Mouse (Mus musculus): Measurements from ENCODE around the gene Cbx4. TPM values are rescaled to one million over a fixed set of nuclear protein-coding genes. Genes with fewer than 3 reads are reported as not detected.

Cbx4 gene
- polyA plus RNA-seq, 1 experiment from 2014 or later = 6.5 TPM

GRCm38 (mm10) chr11:119112721-119113120 is 26.7 kb upstream of the Cbx4 start:
- Histone ChIP-seq H3K4me2 (replicated peaks; ENCODE audit: low read depth) (no peak overlapping the region), H3K36me3 (ENCODE audit: control insufficient read depth, insufficient read depth) (no peaks in the 10 kb centered on the region), H3K9ac (ENCODE audit: low read depth, low read length) (no peak overlapping the region), H3K4me1 (replicated peaks; ENCODE audit: control insufficient read depth, insufficient read depth, low read length) (no peaks in the 10 kb centered on the region), H3K27ac (ENCODE audit: low read depth, low read length) (no peak overlapping the region), H3K27me3 (replicated peaks; ENCODE audit: control insufficient read depth, insufficient read depth, low read length) (no peaks in the 10 kb centered on the region), H3K9me3 (ENCODE audit: control insufficient read depth) (no peaks in the 10 kb centered on the region), H3K4me3 (ENCODE audit: low read depth, low read length) (no peak overlapping the region)
- peak; percentile 77 for ATAC-seq
- no peak for TF ChIP-seq CTCF (IDR thresholded peaks at IDR 0.05; ENCODE audit: low read depth)

GRCm38 (mm10) chr11:119111345-119111744 is 25.3 kb upstream of the Cbx4 start:
- no peak for TF ChIP-seq CTCF (IDR thresholded peaks at IDR 0.05; ENCODE audit: low read depth)
- H3K27ac ChIP-seq (ENCODE audit: low read depth, low read length) = no peak overlapping the region
- H3K9me3 ChIP-seq (ENCODE audit: control insufficient read depth) = no peaks in the 10 kb centered on the region
- no peak overlapping the region for H3K4me2 ChIP-seq (replicated peaks; ENCODE audit: low read depth)
- H3K27me3 ChIP-seq (replicated peaks; ENCODE audit: control insufficient read depth, insufficient read depth, low read length) = no peaks in the 10 kb centered on the region
- H3K4me1 ChIP-seq (replicated peaks; ENCODE audit: control insufficient read depth, insufficient read depth, low read length) = no peaks in the 10 kb centered on the region
- 0 out of 2 replicates have a peak, but pooled peaks have one; percentile 17 for ATAC-seq
- no peak overlapping the region for H3K4me3 ChIP-seq (ENCODE audit: low read depth, low read length)
- H3K9ac ChIP-seq (ENCODE audit: low read depth, low read length) = no peak overlapping the region
- WGBS = 17% methylated on average over 7 of the region's 7 CpGs
- no peaks in the 10 kb centered on the region for H3K36me3 ChIP-seq (ENCODE audit: control insufficient read depth, insufficient read depth)

GRCm38 (mm10) chr11:119109415-119110071 is 23.5 kb upstream of the Cbx4 start:
- ATAC-seq = no peak
- H3K4me3 ChIP-seq (ENCODE audit: low read depth, low read length) = no peak overlapping the region
- no peak overlapping the region for H3K9ac ChIP-seq (ENCODE audit: low read depth, low read length)
- H3K27ac ChIP-seq (ENCODE audit: low read depth, low read length) = no peak overlapping the region
- peaks cover 9% of the 10 kb centered on the region; the same call in 1 of the 2 replicates for H3K4me1 ChIP-seq (replicated peaks; ENCODE audit: control insufficient read depth, insufficient read depth, low read length)
- WGBS = 65% methylated on average over 9 of the region's 9 CpGs
- H3K36me3 ChIP-seq (ENCODE audit: control insufficient read depth, insufficient read depth) = no peaks in the 10 kb centered on the region
- no peak for TF ChIP-seq CTCF (IDR thresholded peaks at IDR 0.05; ENCODE audit: low read depth)
- H3K9me3 ChIP-seq (ENCODE audit: control insufficient read depth) = no peaks in the 10 kb centered on the region
- H3K27me3 ChIP-seq (replicated peaks; ENCODE audit: control insufficient read depth, insufficient read depth, low read length) = no peaks in the 10 kb centered on the region
- no peak overlapping the region for H3K4me2 ChIP-seq (replicated peaks; ENCODE audit: low read depth)

GRCm38 (mm10) chr11:119108573-119109263 is 22.7 kb upstream of the Cbx4 start:
- Histone ChIP-seq H3K9me3 (ENCODE audit: control insufficient read depth) (no peaks in the 10 kb centered on the region), H3K36me3 (ENCODE audit: control insufficient read depth, insufficient read depth) (no peaks in the 10 kb centered on the region), H3K27me3 (replicated peaks; ENCODE audit: control insufficient read depth, insufficient read depth, low read length) (no peaks in the 10 kb centered on the region), H3K9ac (ENCODE audit: low read depth, low read length) (no peak overlapping the region), H3K4me1 (replicated peaks; ENCODE audit: control insufficient read depth, insufficient read depth, low read length) (peaks cover 9% of the 10 kb centered on the region; the same call in 1 of the 2 replicates), H3K4me2 (replicated peaks; ENCODE audit: low read depth) (no peak overlapping the region), H3K27ac (ENCODE audit: low read depth, low read length) (no peak overlapping the region), H3K4me3 (ENCODE audit: low read depth, low read length) (no peak overlapping the region)
- no peak for ATAC-seq
- 79% methylated on average over 10 of the region's 10 CpGs for WGBS
- no peak for TF ChIP-seq CTCF (IDR thresholded peaks at IDR 0.05; ENCODE audit: low read depth)

- H3K9me3 ChIP-seq (ENCODE audit: control insufficient read depth) = no peaks in the 10 kb centered on the region
- H3K4me3 ChIP-seq (ENCODE audit: low read depth, low read length) = no peak overlapping the region
- H3K4me2 ChIP-seq (replicated peaks; ENCODE audit: low read depth) = peak overlapping the region; percentile 32; the same call in 1 of the 2 replicates
- peak overlapping the region; percentile 54; the same call in 1 of the 2 replicates for H3K27ac ChIP-seq (ENCODE audit: low read depth, low read length)
- no peaks in the 10 kb centered on the region for H3K36me3 ChIP-seq (ENCODE audit: control insufficient read depth, insufficient read depth)
- TF ChIP-seq CTCF (IDR thresholded peaks at IDR 0.05; ENCODE audit: low read depth) = no peak
- 18% methylated on average over 6 of the region's 6 CpGs for WGBS
- H3K27me3 ChIP-seq (replicated peaks; ENCODE audit: control insufficient read depth, insufficient read depth, low read length) = no peaks in the 10 kb centered on the region
- ATAC-seq = peak; percentile 82
- H3K9ac ChIP-seq (ENCODE audit: low read depth, low read length) = no peak overlapping the region
- peaks cover 9% of the 10 kb centered on the region; the same call in 1 of the 2 replicates for H3K4me1 ChIP-seq (replicated peaks; ENCODE audit: control insufficient read depth, insufficient read depth, low read length)
Observed at GRCm38 (mm10) chr11:119106289-119106688, 20.3 kb upstream of the Cbx4 start.

GRCm38 (mm10) chr11:119105748-119106147 is 19.7 kb upstream of the Cbx4 start:
- Histone ChIP-seq H3K9ac (ENCODE audit: low read depth, low read length) (no peak overlapping the region), H3K27me3 (replicated peaks; ENCODE audit: control insufficient read depth, insufficient read depth, low read length) (no peaks in the 10 kb centered on the region), H3K4me2 (replicated peaks; ENCODE audit: low read depth) (peak overlapping the region; percentile 32; the same call in 1 of the 2 replicates), H3K36me3 (ENCODE audit: control insufficient read depth, insufficient read depth) (no peaks in the 10 kb centered on the region), H3K9me3 (ENCODE audit: control insufficient read depth) (no peaks in the 10 kb centered on the region), H3K4me3 (ENCODE audit: low read depth, low read length) (no peak overlapping the region), H3K27ac (ENCODE audit: low read depth, low read length) (peak overlapping the region; percentile 54; the same call in 1 of the 2 replicates), H3K4me1 (replicated peaks; ENCODE audit: control insufficient read depth, insufficient read depth, low read length) (peaks cover 9% of the 10 kb centered on the region; the same call in 1 of the 2 replicates)
- TF ChIP-seq CTCF (IDR thresholded peaks at IDR 0.05; ENCODE audit: low read depth) = no peak
- 21% methylated on average over 8 of the region's 8 CpGs for WGBS
- peak; percentile 59 for ATAC-seq

Data from intestine, postnatal 0 days (tissue).